Mouse (Mus musculus) ES-E14 (cell line): ENCODE data around the gene Vps37b. TPM values are rescaled to one million over a fixed set of nuclear protein-coding genes. Genes with fewer than 3 reads are reported as not detected.

Experiments
- DNase-seq: peaks from one replicate; pipeline ENCODE4 v3.0.0-alpha.2; 2013; ENCODE audit warnings: low read depth, low spot score
- H3K27ac ChIP-seq: 2 replicates; pipeline ENCODE4 v1.5.1; 2012; ENCODE audit warnings: low read depth, mild to moderate bottlenecking, low read length, moderate library complexity, mixed read lengths; ENCODE audit not compliant: poor library complexity, insufficient read depth, severe bottlenecking
- H3K36me3 ChIP-seq: 2 replicates; pipeline ENCODE4 v1.6.1; 2012; ENCODE audit warnings: mild to moderate bottlenecking, low read length, moderate library complexity, mixed read lengths; ENCODE audit not compliant: control insufficient read depth, poor library complexity, insufficient read depth, severe bottlenecking
- H3K4me1 ChIP-seq, 2 experiments: fragments of 150-350 bp in 1 of 2; sonication (generic) in 1 of 2; 2 replicates each; pipeline ENCODE4 v1.6.1; 2012; ENCODE audit warnings: low read length in 2 of 2, mild to moderate bottlenecking in 1 of 2, mixed read lengths in 1 of 2; ENCODE audit not compliant: control insufficient read depth in 2 of 2, insufficient read depth in 2 of 2, poor library complexity in 1 of 2
- H3K4me3 ChIP-seq, 2 experiments: fragments of 150-350 bp in 1 of 2; sonication (generic) in 1 of 2; 2 replicates each; pipeline ENCODE4 v1.5.1; 2012; ENCODE audit warnings: low read length in 2 of 2, low read depth in 1 of 2, mild to moderate bottlenecking in 1 of 2, mixed read lengths in 1 of 2; ENCODE audit not compliant: insufficient read depth in 1 of 2, poor library complexity in 1 of 2, severe bottlenecking in 1 of 2
- H3K9ac ChIP-seq: 2 replicates; pipeline ENCODE4 v1.6.1; 2012; ENCODE audit warnings: low read depth, mild to moderate bottlenecking, low read length, mixed read lengths; ENCODE audit not compliant: poor library complexity, insufficient read depth, severe bottlenecking
- H3K9me3 ChIP-seq: fragments of 150-350 bp; sonication (generic); 2 replicates; pipeline ENCODE4 v1.6.1; 2012; ENCODE audit warnings: low read depth, mild to moderate bottlenecking, low read length; ENCODE audit not compliant: control insufficient read depth, insufficient read depth
- CHD2 ChIP-seq: IDR thresholded peaks from 2 replicates; pipeline ENCODE4 v1.6.1; 2014; ENCODE audit warnings: mild to moderate bottlenecking, low read depth, low read length, inconsistent platforms
- HCFC1 ChIP-seq: IDR thresholded peaks from 2 replicates; pipeline ENCODE4 v1.6.1; 2012; ENCODE audit warnings: low read length, inconsistent platforms, borderline replicate concordance; ENCODE audit not compliant: insufficient read depth
- MAFK ChIP-seq: IDR thresholded peaks from 2 replicates; pipeline ENCODE4 v1.6.1; 2014; ENCODE audit warnings: mild to moderate bottlenecking, low read depth, low read length, inconsistent platforms; ENCODE audit not compliant: insufficient read depth
- ZC3H11A ChIP-seq: IDR thresholded peaks from 2 replicates; pipeline ENCODE4 v1.6.1; 2012; ENCODE audit warnings: low read depth, mild to moderate bottlenecking, inconsistent platforms, low read length, borderline replicate concordance
- ZNF384 ChIP-seq: IDR thresholded peaks from 2 replicates; pipeline ENCODE4 v1.6.1; 2012; ENCODE audit warnings: low read depth, low read length, inconsistent platforms
- in situ Hi-C, 2 experiments: fragments of 600-800 bp; cut with MboI; formaldehyde crosslinking; loops; one replicate each; pipeline ENCODE4 v1.15.1; 2025; ENCODE audit warnings: low sequenced_read_pairs in 2 of 2, inconsistent platforms in 1 of 2; ENCODE audit not compliant: unreplicated experiment in 2 of 2
- total RNA-seq: library from RNA; depleted of rRNA; stranded (reverse); fragments of 300-350 nt; gene quantifications from 2 replicates; pipeline ENCODE4 v1.2.3, GENCODE M21; 2012

The Vps37b gene
- total RNA-seq, 1 experiment: 7.7 TPM

GRCm38 (mm10) chr5:123982838-123983237, 49.2 kb downstream of the Vps37b start:
- in situ Hi-C loops: no loop called here

GRCm38 (mm10) chr5:123981250-123981554, 50.9 kb downstream of the Vps37b start:
- peaks cover 0 to 12% of the 10 kb centered on the region in 2 experiments; a peak in 2 of 4 replicates for H3K4me1 ChIP-seq
- no peak for DNase-seq
- no peaks in the 10 kb centered on the region; the same call in 1 of the 2 replicates for H3K36me3 ChIP-seq
- H3K9me3 ChIP-seq: no peaks in the 10 kb centered on the region
- no peak for TF ChIP-seq CHD2
- TF ChIP-seq ZNF384: no peak
- TF ChIP-seq HCFC1: no peak
- TF ChIP-seq MAFK: no peak
- no peak for TF ChIP-seq ZC3H11A
- H3K27ac ChIP-seq: no peak overlapping the region
- no peak overlapping the region for H3K4me3 ChIP-seq
- H3K9ac ChIP-seq: no peak overlapping the region
- in situ Hi-C loops: no loop called here

More at GRCm38 (mm10) chr5:123982838-123983237, 49.2 kb downstream of the Vps37b start:
- no peak overlapping the region for H3K9ac ChIP-seq
- no peak overlapping the region for H3K27ac ChIP-seq
- no peak for DNase-seq
- H3K4me3 ChIP-seq: no peak overlapping the region
- H3K4me1 ChIP-seq: peaks cover 0 to 4% of the 10 kb centered on the region in 2 experiments; a peak in 1 of 4 replicates
- H3K9me3 ChIP-seq: no peaks in the 10 kb centered on the region
- no peaks in the 10 kb centered on the region; the same call in 1 of the 2 replicates for H3K36me3 ChIP-seq
- TF ChIP-seq ZNF384: no peak
- TF ChIP-seq ZC3H11A: no peak
- TF ChIP-seq MAFK: no peak

DNA sequence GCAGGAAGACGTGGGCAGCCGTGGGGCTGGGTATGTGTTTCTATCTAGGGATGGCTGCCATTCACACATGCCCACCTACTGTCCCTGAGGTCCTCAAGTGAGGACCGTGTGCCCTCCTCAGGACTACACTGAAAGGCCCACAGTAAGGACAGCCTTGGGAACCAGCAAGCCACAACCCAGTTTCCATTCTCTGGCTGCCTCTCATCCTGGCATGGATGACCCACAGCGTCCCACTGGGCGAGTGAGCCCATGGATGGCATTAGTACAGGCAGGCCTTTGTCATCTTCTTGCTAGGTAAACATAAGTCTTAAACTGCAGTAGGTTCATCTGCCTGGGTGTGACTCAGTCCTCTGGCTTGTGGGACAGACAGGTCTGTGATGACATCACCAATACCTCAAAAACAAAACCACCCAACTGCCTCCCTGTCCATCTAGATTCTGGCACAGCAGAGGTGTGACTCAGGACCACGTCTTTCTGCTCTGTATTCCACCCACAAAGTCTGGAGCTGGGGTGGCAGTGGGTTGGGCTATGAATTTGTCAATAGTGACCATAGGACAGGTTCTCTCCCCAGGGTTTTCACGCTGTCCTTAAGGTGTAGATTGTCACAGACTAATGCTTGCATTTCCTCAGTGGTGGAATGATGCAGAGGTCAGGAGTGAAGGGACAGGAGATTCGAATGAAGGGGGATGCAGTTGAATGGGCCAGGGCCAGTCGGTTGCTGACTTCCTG, 51.4 kb downstream of the Vps37b start:
- Histone ChIP-seq H3K4me1 (peaks cover 0 to 14% of the 10 kb centered on the region in 2 experiments; a peak in 2 of 4 replicates), H3K4me3 (no peak overlapping the region), H3K36me3 (no peaks in the 10 kb centered on the region; the same call in 1 of the 2 replicates), H3K9ac (no peak overlapping the region), H3K27ac (no peak overlapping the region), H3K9me3 (no peaks in the 10 kb centered on the region)
- in situ Hi-C loops: no loop called here
- DNase-seq: no peak
- TF ChIP-seq CHD2 (no peak), ZNF384 (no peak), MAFK (no peak), HCFC1 (no peak), ZC3H11A (no peak)

- Histone ChIP-seq H3K9me3 (no peaks in the 10 kb centered on the region), H3K4me1 (peaks cover 0 to 14% of the 10 kb centered on the region in 2 experiments; a peak in 2 of 4 replicates), H3K9ac (no peak overlapping the region), H3K4me3 (no peak overlapping the region), H3K36me3 (no peaks in the 10 kb centered on the region; the same call in 1 of the 2 replicates), H3K27ac (no peak overlapping the region)
- DNase-seq: no peak
- in situ Hi-C loops: no loop called here
- TF ChIP-seq ZNF384: no peak
- TF ChIP-seq MAFK: no peak
- no peak for TF ChIP-seq HCFC1
- no peak for TF ChIP-seq CHD2
- TF ChIP-seq ZC3H11A: no peak
These were observed 52.1 kb downstream of the Vps37b start for GRCm38 (mm10) chr5:123979980-123980369.
